Mouse (Mus musculus): ENCODE results near the gene Sema6b.

Sema6b gene

DNA sequence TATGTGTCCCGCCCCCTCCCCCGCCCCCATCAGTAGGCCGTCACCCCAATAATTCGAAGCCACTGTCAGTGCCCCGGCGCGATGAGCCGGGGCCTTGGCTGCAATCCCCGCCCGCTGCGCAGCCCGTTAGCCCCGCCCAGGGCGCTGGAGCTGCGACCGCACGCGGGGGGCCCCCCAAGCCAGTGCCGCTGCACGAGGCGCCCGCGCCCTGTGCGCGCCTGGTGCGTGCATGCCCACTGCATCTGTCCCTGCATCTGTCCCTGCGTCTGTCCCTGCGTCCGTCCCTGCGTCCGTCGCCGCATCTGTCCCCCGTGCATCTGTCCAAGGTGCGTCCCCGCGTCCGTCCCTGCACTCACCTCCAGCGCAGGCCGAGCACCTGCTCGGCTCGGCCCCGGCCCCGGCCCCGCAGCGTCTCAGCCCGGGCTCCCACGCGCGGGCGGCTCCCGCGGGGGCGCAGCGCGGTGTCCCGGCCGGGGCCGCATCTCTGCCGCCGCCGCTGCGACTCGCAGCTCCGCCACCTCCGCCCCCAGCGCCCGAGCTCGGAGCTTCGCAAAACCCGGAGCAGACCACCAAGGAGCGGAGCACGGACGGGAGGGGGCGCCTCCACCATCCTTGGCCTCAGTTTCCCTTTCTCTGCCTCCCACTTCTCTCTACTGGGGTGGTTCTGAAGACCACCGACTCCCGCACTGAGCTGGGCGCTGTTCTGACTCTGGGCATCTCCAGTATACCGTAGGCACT lies at the start of gene Sema6b:
Sema6b (minus strand) TSS at position 486 of the 738 bp plus-strand sequence.
- no peak for DNase-seq (ENCODE audit: low spot score in 2 of 2)

DNA sequence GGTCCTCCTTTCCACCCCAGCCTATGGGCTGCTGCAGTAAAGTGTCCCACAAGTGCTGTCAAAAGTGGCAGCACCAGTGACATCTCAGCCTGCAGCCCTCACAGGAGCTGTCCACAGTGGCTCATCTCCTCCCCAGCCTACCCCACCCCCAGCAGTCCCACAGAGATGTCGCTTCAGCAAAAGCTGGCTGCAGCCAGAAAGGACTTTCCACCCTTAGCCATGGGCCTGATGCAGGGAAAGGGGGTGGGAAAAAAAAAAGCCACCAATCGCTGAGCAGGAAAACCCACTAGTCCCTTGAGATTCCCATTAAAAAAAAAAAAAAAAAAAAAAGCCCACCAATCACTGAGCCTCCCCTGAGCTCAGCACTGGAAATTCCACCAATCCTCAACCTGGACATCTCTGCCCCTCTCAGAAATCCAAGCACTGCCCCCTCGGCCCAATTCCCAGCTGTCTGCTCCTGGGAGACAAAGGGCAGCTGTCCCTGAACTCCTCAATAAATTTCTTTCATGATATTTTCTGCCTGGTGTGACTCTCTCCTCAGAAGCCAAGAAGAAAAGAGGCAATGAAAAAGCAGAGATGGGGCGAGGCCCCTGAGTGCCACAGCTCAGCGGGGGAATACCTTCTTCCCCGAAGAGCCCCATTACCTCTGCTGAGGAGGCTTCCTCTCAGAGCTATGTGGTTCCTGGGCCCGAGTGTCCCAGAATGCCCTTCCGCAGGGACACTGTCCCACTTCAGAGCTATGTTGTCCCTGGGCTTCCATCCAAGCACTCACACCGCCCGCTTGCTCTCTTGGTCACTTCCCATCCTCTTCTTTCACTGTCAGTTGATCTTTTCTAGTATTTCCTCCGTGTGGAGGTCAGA lies 45.4 kb upstream of the Sema6b start:
- no peak for DNase-seq (ENCODE audit: low spot score in 2 of 2)

DNA sequence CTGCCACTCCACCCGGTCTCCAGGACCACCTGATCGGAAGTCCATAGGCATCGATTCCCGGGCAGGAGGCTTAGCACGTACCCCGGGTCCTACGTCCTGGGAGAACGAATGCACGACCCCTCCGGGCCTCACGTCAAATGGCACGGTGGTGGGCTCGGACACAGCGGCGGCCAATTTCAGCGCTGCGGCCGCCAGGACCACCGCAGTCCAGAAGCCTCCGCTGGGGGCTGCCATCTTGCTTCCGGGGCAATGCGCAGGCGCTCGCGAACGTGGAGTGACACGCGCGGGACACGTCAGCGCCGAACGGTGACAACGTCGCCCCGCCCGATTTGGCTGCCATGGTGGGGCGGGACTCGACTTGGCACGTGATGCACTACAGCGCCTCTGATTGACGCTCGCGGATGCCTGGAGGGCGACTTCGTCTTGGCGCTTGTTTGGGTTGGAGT lies 43.5 kb upstream of the Sema6b start, which contains the start of gene Mydgf:
Mydgf (minus strand) TSS at position 263 of the 446 bp plus-strand sequence.
- DNase-seq (ENCODE audit: low spot score in 2 of 2): peak; percentile 92 to 93

DNA sequence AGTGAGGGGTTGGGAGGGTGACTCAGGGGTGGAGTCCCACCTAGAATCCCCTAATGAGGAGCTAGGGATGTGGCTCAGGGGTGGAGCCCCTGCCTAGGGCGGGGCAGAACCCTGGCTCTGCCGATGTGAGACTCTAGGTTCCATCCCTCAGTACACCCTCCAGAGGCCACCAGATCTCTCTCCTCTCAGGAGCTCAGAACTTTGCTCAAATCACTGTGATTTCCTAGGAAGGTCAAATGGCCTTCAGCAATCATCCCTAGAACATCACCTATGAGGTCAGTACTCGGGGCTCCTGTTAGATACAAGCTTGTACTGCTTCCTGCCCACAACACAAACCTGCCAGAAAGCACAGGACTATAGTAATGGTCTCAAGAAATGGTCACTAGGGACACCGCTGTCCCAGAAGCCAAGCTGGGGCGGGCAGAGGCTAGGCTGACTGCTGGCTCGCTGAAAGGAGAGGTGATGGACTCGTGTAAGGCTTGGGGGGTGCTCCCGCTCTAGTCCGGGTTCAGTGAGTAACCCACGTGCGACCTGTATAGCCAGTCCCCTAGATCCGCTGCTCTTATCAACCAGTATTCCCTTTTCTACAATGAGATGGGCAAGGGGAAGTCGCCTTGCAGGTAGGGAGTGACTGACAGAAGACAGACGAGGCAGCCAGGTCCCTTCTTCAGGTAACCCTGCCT lies 43.0 kb upstream of the Sema6b start:
- no peak for DNase-seq (ENCODE audit: low spot score in 2 of 2)

DNA sequence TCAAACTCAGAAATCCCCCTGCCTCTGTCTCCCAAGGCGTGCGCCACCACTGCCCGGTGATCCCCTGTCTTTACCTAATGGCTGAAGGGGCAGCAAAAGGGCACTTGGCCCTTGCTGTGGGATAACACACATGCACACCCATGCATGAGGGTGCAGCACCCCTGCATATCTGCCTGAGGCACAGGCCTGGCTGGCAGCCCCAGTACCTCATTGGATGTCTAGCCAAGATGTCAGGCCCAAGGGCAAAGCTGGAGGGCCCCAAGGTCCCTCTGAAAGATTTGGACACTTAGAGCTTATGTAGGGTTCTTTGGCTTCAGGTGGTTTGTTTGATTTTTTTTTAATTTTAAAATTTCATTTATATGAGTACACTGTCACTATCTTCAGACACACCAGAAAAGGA lies 35.3 kb upstream of the Sema6b start:
- DNase-seq (ENCODE audit: low spot score in 2 of 2): no peak

DNA sequence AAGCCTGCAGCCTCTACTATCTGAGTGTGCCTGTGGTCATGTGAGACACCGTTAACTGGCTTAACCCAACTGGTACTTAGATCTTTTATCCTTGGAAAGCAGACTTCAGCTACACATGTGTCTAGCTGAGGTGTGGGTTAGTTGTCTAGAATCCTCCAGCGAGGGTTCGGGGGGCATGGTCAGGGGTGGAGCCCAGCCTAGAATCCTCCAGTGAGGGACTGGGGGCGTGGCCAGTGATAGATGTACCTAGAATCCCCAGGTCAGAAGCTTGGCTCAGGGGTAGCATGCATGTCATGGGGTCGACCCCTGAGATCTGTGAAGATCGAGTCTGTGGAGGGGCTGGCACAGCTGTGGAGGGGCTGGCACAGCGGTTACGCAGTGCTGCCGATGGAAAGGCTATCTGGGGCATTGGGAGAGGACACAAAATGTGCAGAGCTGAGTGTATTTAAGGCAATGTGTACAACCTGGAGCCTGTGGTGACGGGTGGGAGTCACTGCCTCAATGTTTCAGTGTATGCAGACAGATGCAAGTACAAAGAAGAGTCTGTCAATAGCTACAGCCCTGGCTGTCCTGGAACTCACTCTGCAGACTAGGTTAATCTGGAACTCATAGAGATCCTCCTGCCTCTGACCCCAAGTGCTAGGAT lies 33.4 kb upstream of the Sema6b start:
- DNase-seq (ENCODE audit: low spot score in 2 of 2): no peak

DNA sequence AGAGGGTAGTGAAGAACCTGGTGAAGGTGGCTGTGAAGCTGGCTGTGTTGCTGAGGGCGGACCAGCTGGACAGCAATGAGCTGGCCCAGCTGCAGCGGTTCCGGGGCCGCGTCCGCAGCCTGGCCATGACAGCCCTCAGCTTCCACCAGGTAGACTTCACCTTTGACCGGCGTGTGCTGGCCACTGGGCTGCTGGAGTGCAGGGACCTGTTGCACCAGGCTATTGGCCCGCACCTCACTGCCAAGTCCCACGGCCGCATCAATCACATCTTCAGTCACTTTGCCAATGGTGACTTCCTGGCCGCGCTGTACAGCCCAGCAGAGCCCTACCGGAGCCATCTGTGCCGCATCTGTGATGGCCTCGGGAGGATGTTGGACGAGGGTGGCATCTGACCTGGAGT lies 31.7 kb upstream of the Sema6b start:
- DNase-seq (ENCODE audit: low spot score in 2 of 2): no peak

DNA sequence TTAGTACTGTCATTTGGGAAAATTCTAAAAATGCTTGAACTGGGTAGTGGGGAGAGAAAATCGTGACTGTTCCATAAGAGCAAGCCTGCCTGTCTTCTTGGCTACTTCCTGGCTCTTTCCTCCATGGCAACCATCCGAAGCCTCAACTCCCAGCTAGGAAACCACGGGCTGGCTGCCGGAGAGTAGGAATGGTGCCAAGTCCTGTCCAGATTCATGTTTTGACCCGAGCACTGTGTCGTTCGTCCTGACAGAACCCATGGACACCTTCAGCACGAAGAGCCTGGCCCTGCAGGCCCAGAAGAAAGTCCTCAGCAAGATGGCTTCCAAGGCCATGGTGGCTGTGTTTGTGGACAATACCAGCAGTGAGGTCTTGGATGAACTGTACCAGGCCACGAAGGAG lies 31.3 kb upstream of the Sema6b start:
- DNase-seq (ENCODE audit: low spot score in 2 of 2): no peak

DNA sequence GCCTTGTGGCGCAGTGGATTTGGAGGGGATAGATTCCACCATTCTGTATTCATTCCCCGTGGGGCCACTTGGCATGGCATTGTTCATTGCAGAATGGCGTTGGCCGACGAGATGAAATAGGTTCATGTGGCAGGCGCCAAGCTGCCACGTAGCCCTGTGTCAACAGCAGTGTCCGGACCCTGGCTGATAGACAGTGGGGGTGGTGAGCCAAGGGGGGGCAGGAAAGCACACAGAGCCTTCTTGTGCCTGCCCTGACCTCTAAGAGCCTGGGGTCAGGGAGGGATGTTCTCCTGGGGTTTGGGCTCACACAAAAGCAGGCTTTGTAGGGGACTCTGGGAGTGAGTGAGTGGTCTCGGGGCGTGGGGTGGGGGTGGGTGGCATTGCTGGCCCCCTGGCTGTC lies 30.5 kb upstream of the Sema6b start:
- DNase-seq (ENCODE audit: low spot score in 2 of 2): no peak

DNA sequence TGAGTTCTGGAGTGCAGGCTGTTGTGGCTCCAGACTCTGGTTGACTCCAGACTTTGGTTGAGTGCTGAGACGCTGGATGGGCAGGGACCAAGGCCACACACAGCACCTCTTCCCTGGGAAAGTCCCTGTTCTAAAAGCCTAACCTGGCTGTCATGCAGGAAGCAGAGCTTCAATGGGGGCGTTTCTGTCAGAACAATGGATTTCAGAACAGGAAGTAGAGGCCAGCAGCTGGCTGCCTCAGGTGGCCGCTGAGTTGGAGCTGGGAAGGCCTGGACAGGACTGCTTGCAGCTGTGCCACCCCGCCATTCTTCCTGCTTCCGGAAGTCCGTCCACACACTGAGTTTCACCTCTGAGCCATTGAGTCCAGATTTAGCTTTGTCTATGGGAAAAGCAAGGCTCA lies 29.7 kb upstream of the Sema6b start:
- DNase-seq (ENCODE audit: low spot score in 2 of 2): no peak

DNA sequence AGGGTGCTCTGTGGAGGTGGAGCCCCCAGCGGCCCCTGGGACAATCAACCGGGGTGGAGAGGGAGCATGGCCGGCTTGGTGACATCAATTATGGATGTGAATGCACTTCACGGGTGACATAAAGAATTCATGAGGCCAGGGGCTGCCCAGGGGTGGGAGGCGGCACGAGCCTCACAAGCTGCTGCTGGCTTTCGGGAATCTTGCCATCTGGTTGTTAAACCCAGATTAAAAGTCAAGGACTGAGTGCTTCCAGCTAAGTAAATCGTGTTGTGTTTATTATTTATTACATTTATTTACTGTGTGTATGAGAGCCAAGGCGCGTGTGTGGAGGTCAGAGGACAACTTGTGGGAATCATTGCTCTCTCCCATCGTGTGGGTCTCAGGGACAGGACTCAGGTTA lies 25.5 kb upstream of the Sema6b start:
- no peak for DNase-seq (ENCODE audit: low spot score in 2 of 2)

DNA sequence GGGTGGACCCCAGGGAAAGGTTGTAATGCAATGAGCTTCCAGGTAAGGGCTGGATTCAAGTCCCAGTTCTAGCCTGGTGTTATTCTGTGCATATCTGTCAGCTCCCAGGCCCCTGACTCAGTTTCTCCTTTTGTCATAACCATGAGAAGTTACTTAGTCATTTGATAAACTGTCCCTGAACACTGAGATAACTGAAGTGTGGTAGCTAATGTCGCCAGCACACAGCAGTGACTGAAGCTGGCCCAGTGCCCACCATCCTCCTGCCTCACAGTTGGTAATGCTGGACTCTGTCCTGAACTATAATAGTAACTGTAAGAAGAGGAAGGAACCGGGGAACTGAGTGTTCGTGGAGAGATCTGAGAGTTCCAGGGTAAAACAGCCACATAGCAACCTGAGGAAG lies 24.4 kb upstream of the Sema6b start:
- no peak for DNase-seq (ENCODE audit: low spot score in 2 of 2)

DNA sequence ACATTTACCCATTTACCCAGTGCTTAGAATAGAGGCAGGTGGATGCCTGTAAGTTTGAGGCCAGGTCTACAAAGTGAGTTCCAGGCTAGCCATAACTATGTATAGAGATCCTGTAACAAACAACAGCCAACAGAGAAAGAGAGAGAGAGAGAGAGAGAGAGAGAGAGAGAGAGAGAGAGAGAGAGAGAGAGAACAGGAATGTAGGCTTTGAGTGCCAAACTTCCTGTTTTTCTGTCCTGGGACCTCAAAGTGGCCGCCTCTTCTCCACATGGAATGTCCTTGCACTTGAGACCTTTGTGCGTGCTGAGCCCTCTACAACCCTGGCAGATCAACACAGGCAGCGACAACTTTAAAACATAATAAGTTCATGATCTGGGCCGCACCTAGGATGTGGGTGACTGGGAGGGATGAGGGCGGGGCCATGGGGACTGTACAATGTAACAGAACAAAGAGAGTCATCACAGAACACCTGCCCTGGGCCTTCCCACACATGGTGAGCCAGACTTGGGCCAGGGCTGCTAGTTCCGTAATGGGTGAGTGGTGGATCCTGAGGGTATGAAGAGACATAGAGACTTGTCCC lies 23.5 kb upstream of the Sema6b start:
- peak in 1 of 2 experiments; percentile 11 for DNase-seq (ENCODE audit: low spot score in 2 of 2)

DNA sequence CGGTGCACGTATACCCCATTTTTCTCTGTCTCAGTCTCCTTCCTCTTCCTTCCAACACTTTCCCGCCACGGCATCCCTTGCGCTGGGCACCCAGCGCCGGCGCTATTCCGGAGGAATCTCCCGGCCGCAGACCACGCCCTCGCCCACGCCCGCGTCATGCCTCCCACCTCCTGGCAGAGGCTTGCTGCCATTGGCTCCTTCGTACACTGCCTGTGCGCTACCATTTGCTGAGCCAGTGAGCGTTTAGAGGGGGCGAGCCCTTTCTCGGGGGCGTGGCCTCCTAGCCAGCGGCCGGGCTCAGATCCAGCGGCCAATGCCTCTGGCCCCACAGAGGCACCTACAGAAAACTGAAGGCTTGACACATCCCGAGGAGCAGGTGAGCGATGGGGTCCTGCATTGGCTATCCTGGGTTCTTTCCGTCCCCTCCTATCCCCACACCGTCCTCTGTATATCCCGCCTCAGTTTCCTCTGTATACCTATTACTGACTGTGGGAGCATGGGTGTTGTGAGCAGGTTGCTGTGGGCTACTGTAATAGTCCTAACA lies 22.2 kb upstream of the Sema6b start, which contains the start of gene Tnfaip8l1:
Tnfaip8l1 (plus strand) TSS at position 247 of the 544 bp plus-strand sequence.
- peak; percentile 85 to 88 for DNase-seq (ENCODE audit: low spot score in 2 of 2)

DNA sequence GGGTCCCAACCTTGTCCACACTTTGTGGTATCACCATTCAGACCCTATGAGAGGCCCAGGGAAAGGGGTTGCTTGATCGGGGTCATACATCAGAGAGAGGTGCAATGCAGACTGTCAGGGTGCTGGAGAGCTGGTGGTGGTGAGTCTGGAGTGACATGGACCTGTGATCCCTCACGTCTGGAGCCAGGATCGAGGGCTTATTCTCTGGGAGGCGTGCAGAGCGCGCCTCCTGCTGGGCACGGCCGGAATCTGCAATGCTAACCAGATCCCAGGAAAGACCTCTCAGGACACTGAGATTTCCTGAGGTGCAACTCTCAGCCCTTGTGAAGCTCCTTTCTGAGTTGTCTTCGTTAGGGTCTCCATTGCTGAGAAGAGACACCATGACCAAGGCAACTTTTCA lies 19.6 kb upstream of the Sema6b start:
- DNase-seq (ENCODE audit: low spot score in 2 of 2): peak in 1 of 2 experiments; percentile 18

DNA sequence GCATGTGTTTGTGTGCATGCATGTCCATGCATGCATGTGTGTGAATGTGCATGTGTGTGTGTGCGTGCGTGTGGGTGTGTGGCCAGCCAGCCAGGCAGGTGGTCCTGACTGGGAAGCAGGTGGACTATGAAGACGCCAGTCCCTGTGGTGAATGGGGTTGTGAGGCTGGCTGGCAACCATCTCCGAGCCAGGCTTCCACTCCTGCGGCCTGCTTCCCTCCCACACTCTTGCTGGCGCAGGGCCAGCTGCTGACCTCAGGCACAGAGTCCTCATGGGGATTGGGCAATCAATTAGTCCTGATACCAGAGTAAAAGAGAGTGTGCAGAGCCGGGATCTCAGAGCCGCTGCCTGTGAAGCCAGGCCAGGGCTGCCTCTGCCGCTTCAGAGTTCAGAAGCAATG lies 13.5 kb upstream of the Sema6b start:
- no peak for DNase-seq (ENCODE audit: low spot score in 2 of 2)

DNA sequence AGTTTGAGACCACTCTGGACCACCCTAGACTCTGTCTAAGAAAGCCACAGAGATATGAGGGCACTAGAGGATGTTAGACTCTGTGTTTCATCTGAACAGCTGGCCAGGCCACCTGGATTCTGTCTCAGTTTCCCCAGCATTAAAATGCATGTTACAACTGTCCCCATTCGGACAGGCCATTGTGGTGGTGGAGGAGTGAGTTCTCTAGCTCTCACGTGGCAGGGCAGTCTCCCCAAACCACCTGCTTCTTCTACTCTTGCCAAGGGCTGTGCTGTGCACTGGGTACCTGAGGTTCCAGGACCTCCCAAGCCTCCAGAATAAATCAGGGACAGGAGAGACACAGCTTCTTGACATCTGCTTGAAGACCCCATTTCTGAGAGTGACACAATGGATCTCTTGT lies 9.8 kb upstream of the Sema6b start:
- no peak for DNase-seq (ENCODE audit: low spot score in 2 of 2)

DNA sequence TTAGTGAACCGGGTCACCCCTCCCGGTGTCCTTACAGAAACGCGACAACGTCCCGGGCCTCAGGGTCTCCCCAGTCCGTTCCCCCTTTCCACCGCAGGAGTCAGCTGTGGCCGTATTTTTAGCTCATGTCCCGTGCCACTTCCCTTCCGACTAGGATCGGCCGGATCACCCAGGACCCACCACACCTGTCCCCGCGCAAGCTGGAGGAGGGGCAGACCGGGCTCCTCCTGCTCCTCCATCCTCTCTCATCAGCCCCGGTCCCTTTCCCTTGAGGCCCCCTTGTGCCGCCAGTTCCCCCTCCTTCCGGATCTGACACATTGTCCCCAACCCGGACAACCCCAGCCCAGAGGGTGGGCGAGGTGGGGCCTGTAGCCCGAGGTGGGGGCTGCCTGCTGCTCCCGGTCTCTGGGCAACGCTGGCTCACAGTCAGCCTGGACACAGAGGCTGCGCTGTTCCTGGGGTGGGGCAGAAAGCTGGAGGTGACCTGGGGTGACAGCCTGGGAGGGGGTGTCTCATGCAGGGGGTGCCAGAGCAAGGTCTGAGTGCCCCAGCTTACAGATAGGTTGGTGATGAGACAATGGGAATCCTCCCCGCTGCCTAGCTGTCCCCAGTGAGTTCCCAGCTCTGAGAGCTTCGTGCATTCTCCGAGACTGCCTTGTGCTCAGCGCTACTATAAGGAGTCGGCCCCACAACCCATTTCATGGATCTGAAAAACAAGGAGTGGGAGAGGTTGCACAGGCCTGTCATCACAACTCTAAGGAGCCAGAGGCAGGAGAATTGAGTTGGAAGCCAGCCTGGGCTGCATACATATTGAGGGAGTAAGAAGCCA lies 8.9 kb upstream of the Sema6b start:
- DNase-seq (ENCODE audit: low spot score in 2 of 2): no peak

DNA sequence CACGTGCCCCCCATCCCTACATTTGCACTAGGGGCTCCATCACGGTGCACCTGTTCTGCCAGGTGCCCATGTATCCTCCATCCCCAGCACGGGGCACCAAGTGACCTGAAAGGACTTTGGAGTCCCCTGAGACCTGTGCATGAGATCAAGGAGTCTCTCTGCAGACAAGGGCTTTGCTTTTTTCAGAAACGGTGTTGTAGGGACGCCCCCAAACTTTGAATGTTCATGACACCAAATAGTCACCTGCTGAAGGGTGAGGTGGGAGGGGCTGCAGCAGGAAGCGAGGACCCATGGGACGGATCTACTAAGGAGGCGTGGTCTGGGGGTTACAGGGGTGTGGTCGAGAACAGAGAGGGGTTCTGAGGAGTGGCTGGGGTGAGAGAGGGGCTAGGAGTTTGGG lies 8.1 kb upstream of the Sema6b start:
- peak in 1 of 2 experiments; percentile 28 for DNase-seq (ENCODE audit: low spot score in 2 of 2)

DNA sequence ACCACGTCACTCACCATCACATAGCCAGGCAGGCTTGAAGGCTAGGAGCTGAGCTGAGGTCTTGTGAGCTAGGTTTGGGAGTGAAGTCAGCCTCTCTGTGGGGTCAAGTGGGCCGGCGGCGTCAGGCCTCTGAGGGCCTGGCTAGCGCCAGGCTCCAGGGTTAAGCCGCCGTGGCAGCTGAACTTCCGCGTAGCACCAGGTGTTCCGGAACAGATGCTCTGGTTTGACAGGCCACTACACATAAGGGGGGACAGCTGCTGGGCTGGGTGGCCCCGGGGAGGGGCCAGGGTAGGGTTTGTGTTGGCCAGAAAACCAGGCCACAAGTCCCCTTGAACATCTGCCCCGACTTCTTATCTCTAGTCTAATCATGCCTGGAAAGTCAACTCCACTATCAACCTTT lies 7.3 kb upstream of the Sema6b start:
- DNase-seq (ENCODE audit: low spot score in 2 of 2): no peak

All from natural killer cell, adult 2 months (primary cell).